Mouse (Mus musculus) testis, postnatal 10 days (tissue): Measurements from ENCODE around the gene Gpatch1.

Experiments
- DNase-seq: peaks from one replicate; pipeline ENCODE4 v3.0.0; 2021; ENCODE audit warnings: low spot score

The Gpatch1 gene

GRCm38 (mm10) chr7:35234361-35235245, 83.6 kb downstream of the Gpatch1 start:
- DNase-seq = peak; percentile 98

GRCm38 (mm10) chr7:35233861-35234260, 84.4 kb downstream of the Gpatch1 start:
- no peak for DNase-seq

- no peak for DNase-seq
These were observed 85.3 kb downstream of the Gpatch1 start for GRCm38 (mm10) chr7:35232796-35233455.

- DNase-seq = no peak
These were observed 87.9 kb downstream of the Gpatch1 start for GRCm38 (mm10) chr7:35230333-35230732.
